Mouse (Mus musculus) adrenal gland, postnatal 36 days (tissue): ENCODE results near the gene Oas1a. TPM values are rescaled to one million over a fixed set of nuclear protein-coding genes. Genes with fewer than 3 reads are reported as not detected.
"Not testable (repeated sequence)": the region's sequence is repeated elsewhere in the genome, so short reads cannot be mapped to it uniquely, and the experiment has no call there.

Experiments
- DNase-seq, 2 experiments: peaks; one replicate each; pipeline ENCODE4 v3.0.0; 2021; ENCODE audit warnings: mixed read lengths in 1 of 2
- long read RNA-seq, 2 experiments: library from polyadenylated mRNA; stranded (forward); transcript quantifications; one replicate each; pipeline ENCODE4 v2.0.0; 2021; ENCODE audit warnings: borderline sequencing depth in 2 of 2
- total RNA-seq, 2 experiments: library from RNA; stranded (reverse); gene quantifications; 2 replicates each; pipeline ENCODE4 v1.2.3; 2021

Gene Oas1a
- 1 to 10 TPM; 3.2 to 3.7 TPM for total RNA-seq
- long read RNA-seq, experiment 1, partial matches to known transcripts = 1 of 5 reads
- long read RNA-seq, experiment 1, other reads (novel, unspliced or antisense) = 0 of 5 reads
- long read RNA-seq, experiment 2, partial matches to known transcripts = 0 of 3 reads
- long read RNA-seq, experiment 2, other reads (novel, unspliced or antisense) = 2 of 3 reads

GRCm38 (mm10) chr5:120906791-120907733, at the start of gene Oas1a:
Gene Oas1a (minus strand): TSS chr5:120907521.
- DNase-seq = peak; percentile 15 to 26

- DNase-seq = peak; percentile 34 to 44
These were observed 46.7 kb upstream of the Oas1a start for GRCm38 (mm10) chr5:120953974-120954373.

GRCm38 (mm10) chr5:120952242-120952770, 45.0 kb upstream of the Oas1a start:
- no peak for DNase-seq

- no peak for DNase-seq
These were observed 34.8 kb upstream of the Oas1a start for GRCm38 (mm10) chr5:120942076-120942475.

GRCm38 (mm10) chr5:120938586-120938985, 31.3 kb upstream of the Oas1a start:
- no peak for DNase-seq

GRCm38 (mm10) chr5:120937841-120938240, 30.5 kb upstream of the Oas1a start:
- peak; percentile 75 to 77 for DNase-seq

- DNase-seq = no peak
These were observed 26.6 kb upstream of the Oas1a start for GRCm38 (mm10) chr5:120933966-120934365.

- no peak for DNase-seq
These were observed 19.7 kb upstream of the Oas1a start for GRCm38 (mm10) chr5:120927036-120927435.

- DNase-seq = not testable (repeated sequence)
These were observed 19.0 kb upstream of the Oas1a start for GRCm38 (mm10) chr5:120926311-120926710.

GRCm38 (mm10) chr5:120924520-120924919, 17.2 kb upstream of the Oas1a start:
- not testable (repeated sequence) for DNase-seq

- DNase-seq = no peak
These were observed 16.6 kb upstream of the Oas1a start for GRCm38 (mm10) chr5:120923969-120924368.

- DNase-seq = no peak
These were observed 13.0 kb upstream of the Oas1a start for GRCm38 (mm10) chr5:120920296-120920695.

- DNase-seq = not testable (repeated sequence)
These were observed 12.0 kb upstream of the Oas1a start for GRCm38 (mm10) chr5:120919156-120919935.

- DNase-seq = not testable (repeated sequence)
These were observed 6.9 kb upstream of the Oas1a start, which contains the start of gene Oas1d for GRCm38 (mm10) chr5:120914204-120914603. Gene Oas1d (plus strand): TSS chr5:120914536.

- no peak for DNase-seq
These were observed 1.0 kb upstream of the Oas1a start for GRCm38 (mm10) chr5:120908196-120908920.

- no peak for DNase-seq
These were observed 5.3 kb downstream of the Oas1a start for GRCm38 (mm10) chr5:120902056-120902455.

- DNase-seq = no peak
These were observed 6.7 kb downstream of the Oas1a start for GRCm38 (mm10) chr5:120900666-120901065.

GRCm38 (mm10) chr5:120898726-120899125, 8.6 kb downstream of the Oas1a start:
- no peak for DNase-seq

GRCm38 (mm10) chr5:120898307-120898706, 9.0 kb downstream of the Oas1a start:
- DNase-seq = no peak

GRCm38 (mm10) chr5:120895231-120895900, 12.0 kb downstream of the Oas1a start:
- no peak for DNase-seq

GRCm38 (mm10) chr5:120894692-120895091, 12.6 kb downstream of the Oas1a start:
- not testable (repeated sequence) for DNase-seq
